Mouse (Mus musculus) gastrocnemius, postnatal 10 days (tissue): ENCODE measurements around the gene Tle2. TPM values are rescaled to one million over a fixed set of nuclear protein-coding genes. Genes with fewer than 3 reads are reported as not detected.

Experiments
- DNase-seq: peaks from one replicate; pipeline ENCODE4 v3.0.0; 2021; ENCODE audit warnings: mixed read lengths
- total RNA-seq, 2 experiments: library from RNA; stranded (reverse); gene quantifications; 2 replicates each; pipeline ENCODE4 v1.2.3; 2021

Gene Tle2
- total RNA-seq, 2 experiments from 2014 or later: 4.4 to 9.4 TPM

DNA sequence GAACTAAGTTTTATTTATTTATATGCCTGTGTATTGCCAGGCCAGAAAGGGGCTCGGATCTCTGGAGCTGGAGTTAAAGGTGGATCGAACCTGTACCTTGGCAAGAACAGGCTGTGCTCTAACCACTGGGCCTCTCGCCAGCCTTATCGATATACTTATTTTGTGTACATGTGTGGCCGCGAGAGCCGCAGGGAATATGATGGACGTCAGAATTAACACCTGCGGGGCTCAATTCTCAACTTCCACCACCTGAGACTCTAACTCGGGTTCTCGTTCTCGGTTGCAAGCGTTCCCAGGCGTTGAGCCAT, 31.3 kb downstream of the Tle2 start:
- DNase-seq: no peak

DNA sequence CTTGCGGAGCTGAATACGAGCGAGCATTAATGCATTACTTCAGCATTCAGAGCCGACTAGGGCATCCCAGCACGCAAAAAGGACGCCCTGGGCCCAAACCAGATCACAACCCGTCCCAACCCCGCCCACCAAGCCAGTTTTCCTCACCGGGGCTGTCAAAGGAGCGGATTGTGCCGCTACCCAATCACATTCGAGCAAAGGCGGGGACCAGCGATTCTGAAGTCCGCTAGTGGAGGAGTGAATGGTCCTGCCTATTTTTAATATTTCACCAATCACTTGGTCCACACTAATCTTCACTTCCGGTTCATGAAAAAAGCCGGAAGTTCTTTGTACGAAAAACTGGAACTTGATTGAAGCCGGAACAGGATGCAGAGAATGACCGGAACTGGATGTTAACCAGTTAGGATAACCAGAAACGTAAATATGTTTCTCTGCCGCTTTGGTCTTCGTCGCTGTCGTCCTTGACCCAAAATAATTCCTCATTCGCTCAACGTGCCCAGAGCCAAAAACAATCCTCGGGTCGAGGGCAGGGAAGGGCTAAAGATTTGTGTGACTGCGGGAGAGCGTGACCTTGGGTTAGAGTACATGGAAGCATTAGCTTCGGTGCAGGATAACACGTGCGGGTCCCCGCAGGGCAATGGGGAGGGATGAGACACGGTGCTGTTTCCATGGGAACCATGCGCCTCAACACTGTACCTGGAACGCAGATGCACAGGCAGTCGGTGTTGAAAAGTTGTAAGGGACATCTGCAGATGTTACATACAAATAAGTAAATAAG, 31.8 kb downstream of the Tle2 start, which contains the start of gene BC025920:
Gene BC025920 (plus strand): TSS at position 297 of the 778 bp plus-strand sequence.
- peak; percentile 86 for DNase-seq

DNA sequence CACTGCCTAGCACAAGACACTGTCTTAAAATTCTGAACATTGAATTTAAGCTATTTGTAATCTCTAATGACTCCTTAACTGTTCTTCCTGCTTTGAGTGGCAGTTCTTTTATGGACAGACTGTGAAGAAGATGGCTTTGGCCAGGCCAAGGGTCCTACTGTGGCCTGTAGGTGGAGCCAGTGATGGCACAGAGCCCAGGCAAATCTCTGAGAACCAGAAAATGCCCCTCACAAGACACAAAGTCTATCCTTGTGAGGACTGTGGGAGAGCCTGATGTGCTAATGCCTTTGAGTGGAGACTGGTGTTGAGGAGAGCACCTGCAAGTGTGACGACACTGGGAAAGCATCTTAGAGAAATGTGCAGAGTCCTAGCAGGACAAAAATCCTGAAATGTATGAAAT, 33.9 kb downstream of the Tle2 start:
- DNase-seq: no peak

DNA sequence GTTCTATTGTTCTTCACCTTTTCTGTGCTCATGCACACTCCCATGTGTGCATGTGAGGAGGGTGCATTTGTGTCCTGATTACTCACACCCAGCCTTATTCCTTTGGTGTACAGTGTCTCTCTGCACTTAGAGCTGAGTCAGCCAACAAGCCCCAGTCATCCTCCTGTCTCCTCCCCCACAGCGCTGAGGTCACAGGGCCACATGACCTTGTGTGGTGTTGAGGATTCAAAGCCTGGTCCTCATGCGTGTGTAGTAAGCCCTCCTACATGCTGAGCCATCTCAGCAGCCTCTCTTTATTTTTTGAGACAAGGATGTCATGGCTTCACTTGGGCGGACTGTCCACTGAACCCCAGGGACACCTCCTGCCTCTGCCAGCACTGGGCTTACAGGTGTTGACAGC, 38.4 kb downstream of the Tle2 start:
- no peak for DNase-seq

DNA sequence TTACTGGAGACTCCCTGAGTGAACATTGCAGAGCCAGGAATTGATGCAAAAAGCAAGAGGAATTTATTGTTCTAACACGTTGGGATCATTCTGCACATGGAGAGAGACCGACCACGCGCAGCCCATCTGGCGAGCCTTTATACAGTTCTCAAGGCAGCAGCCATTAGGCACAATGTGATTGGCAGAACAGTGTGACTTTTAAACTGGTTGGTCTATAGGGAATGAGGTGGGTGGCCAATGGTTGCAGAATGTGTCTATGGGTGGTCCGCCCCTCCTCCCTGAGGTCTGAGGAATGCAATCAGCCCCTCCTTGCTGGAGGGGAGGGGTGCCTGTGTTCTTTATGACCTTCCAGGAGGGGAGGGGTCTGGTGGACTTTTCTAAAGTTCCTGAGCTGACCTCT, 41.1 kb downstream of the Tle2 start:
- no peak for DNase-seq

DNA sequence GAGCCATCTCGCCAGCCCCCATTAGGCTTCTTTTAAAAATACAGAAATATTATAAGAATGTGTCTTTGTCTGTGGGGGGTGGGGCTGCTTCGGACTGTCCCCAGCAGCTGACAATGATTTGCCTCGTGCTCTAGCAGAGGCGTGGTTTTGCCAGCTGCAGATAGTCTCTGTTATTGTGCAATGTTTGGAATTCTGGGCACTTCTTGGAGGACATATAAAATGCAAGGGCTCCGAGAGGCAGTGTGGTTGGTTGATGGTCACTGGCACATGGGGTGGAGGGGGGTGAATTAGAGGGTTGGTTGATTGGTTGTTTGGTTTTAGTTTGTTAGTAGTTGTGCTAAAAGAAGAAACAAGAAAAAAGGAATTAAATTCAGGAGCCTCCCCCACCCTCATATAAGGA, 45.6 kb downstream of the Tle2 start:
- no peak for DNase-seq

DNA sequence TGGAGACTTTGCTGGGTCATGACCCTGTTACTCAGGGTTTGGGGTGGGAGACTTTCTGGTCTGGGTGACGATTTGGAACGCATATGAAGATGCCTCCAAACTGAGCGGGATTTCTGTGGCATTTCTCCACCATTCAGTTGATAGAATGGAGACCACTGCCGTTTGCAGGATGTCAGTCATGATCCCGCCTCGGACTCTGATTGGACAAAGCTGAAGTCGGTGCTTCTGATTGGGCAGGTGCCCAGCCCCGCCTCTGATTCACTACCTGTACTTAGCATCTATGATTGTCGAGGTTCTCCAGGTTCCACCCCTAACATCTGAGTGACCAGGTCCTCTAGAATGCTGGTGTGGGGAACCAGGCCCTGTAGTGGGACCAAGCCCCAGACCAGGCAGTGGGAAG, 46.4 kb downstream of the Tle2 start:
- DNase-seq: no peak

DNA sequence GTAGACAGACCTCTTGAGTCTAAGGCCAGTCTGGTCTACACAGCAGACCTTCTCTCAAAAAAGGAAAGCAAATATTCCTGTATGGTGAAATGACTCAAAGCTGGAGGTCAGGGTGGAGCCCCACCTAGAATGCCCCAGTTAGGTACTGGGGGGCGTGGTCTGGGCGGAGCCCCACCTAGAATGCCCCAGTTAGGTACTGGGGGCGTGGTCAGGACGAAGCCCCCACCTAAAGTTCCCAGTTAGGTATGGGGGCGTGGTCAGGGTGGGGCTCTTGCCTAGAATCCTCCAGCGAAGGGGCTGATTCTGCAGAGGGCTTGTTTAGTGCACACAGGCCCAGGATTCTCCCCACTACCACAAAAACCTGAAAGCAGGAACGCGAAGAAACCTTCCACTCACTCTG, 49.1 kb downstream of the Tle2 start:
- no peak for DNase-seq

DNA sequence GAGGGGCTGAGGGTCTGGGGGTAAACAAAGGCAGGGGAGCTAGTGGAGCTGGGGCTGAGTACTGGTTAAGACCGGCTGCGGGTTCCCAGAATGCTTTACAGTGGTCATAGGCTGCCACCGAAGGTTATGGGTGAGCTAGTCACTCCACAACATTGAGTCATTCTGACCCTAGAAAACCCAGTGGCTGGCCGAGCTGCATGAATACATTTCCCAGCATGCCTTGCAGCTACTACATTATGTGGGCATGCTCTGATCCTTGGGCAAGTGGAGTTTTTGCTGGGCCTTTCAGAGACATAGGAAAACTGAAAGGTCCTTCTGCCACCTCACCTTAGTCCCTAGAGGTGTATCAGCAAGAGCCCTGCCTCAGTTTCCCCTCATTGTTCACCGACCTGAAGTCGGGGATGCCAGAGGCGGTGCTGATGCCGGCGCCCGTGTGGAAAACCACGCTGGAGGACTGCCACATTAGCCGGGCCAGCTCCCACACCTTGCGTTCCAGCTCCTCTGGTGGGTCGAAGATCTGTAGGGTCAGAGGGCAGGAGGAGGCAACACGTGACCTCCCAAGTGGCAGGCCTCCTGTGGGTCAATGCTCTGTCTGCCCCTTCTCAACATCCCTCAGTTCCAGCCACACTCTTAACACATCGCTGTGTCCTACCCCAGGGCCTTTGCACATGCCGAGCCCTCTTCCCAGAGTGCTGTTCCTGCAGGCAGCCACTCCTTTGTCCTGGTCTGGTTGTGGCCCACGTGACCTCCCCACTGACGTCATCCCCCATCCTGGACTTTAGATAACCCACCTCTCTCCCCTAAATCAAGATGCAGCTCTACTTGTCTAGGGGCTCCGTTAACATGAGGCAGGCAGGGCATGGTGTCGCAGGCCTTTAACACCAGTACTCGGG, 52.0 kb downstream of the Tle2 start:
- no peak for DNase-seq

DNA sequence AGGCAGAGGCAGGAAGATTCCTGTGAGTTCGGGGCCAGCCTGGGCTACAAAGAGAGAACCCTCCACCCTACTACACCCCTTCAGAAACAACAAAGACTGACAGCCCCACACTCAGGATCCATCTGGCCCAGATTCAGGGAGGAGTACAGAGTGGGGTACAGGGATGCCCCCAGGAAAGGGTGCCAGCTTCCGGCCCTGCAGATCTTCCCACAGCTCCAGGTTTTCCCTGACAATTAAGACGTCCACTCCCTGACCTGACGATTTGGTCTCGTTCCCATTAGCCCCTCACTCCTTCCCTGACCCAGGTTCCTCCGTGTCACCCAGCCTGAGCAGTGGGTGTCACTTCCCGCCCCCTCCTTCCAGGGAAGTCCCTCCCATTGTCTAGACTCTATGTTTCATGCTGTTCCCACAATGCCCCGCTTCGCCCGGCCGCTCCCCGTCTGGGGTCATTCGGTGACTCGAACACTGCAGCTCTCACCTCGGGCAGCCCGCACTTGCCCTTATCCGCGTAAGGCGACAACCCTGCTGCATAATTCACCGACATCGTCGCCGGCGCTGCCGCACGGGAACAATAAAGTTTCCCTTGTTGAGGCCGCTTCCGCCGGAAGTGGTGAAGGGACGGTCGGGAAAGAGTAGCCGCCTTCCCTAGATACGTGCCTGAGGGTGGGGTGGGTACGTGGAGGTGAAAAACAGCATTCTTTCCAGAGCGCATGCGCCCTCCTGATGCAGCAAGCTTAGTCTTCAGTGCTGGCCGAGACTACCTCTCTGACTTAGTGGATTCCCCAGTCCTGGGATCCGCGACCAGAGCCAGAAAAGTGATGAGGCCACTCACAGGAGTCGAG, 52.9 kb downstream of the Tle2 start, which contains the start of gene Sirt6:
Gene Sirt6 (minus strand): TSS at position 804 of the 842 bp plus-strand sequence.
- peak; percentile 85 for DNase-seq

DNA sequence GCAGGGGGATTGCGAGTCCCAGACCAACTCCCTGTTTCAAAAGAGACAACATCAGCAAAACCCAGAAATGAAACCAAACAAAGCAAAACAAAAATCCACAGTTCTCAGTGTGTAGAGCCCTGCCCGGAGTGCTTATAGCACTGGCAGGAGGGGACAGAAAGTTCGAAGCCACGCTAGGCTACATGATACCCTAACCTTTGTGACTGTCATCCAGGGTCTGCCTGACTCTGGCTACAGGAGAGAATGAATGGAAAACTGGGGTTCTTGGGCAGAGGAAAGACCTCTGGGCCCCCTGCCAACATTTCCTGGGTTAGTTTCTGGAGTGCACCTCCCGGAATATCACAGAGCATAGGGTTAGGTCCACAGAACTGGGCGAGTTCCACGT, 53.5 kb downstream of the Tle2 start:
- DNase-seq: peak; percentile 55

DNA sequence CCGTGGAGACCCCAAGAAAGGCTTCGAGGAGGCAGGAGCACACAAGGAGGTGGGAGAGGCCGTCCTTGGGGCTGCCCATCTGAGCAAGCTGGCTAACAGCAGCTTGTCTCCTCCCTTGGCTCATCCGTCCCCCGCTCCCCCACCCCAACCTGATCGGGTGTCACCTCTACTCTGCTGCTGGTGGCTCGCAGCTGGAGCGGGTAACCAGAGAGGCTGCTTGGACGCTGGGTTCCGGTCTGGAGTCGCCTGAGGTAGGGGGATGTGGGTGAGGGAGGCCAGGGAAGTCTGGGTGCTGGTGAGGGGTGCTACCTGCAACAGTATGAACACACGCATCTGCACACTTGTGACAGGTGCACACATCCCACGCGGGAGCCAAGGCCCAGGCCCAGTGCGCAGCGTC, 54.0 kb downstream of the Tle2 start, which contains the start of gene Ankrd24:
Gene Ankrd24 (plus strand): TSS at position 151 of the 400 bp plus-strand sequence.
- no peak for DNase-seq

DNA sequence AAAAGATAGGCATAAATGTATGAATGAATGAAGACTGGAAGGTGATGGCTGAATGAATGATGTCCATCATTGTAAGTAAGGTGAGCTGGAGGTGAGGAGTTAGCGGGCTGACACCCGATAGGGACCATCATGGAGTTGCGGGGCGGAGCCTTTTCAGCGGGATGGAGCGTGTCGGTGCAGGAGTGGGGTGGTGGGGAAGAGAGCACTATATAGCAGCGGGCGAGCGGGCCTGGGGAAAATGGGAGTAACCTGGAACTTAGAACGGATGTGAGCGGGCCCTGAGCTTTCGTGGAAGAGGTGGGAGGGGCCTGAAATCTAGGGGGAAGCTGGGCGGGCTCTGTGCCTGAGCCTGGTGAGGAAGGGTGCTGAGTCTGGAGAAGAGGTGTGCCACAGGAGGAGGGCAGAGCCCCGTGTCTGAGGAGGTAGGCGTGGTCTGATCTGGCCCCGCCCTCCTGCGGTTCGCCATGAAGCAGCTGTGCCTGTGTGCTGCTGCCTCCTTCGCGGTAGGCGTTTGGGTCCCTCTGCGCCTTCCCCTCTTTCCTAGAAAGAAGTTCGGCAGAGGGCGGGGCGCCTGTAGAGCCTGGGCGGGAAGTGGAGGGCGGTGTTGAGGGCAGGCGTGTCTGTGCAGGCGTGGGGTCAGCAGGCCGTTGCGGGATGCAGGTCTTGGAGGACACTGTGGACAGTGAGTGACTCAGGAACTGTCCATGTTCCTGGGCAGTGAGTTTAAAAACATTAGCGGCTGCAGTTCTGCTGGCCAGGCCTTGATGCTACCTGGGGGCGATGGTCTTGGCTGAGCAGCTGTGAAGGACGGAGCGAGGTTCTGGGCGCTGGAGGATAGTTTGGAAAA, 59.1 kb downstream of the Tle2 start:
- DNase-seq: peak; percentile 81

DNA sequence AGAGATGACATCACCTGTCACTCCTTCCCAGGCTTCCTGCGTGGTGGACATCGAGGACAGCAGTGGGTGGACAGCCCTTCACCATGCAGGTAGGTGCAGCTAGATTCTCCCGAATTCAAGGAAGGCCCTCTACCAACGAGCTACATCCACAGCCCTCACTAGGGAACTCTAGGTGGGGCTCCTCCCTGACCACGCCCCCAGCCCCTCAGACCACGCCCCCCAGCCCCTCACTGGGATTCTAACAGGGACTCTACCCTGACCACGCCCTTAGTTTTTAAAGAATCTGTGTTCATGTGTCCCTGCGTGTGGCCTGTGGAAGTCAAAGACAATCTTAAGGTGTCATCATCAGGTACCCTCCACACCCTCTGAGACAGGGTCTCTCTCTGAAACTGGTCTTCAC, 62.0 kb downstream of the Tle2 start:
- DNase-seq: no peak

DNA sequence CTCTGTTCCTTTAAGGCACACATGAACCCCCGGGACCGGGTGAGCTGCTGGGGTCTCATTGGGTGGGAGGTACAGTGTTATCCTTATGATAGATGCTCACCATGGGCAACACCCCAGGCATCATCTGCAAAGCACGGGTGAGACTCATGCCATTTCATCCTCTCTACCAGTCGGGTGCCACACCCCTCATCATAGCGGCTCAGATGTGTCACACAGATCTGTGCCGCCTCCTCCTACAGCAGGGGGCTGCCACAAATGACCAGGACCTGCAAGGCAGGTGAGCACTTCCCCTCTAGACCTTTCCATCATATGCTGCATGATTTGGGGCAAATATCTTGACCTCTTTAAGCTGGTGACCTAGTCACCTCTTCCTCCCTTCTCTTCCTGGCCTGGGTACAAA, 63.7 kb downstream of the Tle2 start:
- DNase-seq: no peak

Other genes starting within 250 kb of the Tle2 start
- 1 to 10 TPM; 2.3 to 3.8 TPM for gene Tbxa2r, start 245.8 kb upstream of the Tle2 start, total RNA-seq
- gene Gipc3, start 231.3 kb upstream of the Tle2 start, total RNA-seq: 1 to 10 TPM in 1 of 2 experiments, under 1 TPM in 1; 0.96 to 1.3 TPM
- 10 to 100 TPM; 26.8 to 41.9 TPM for gene Hmg20b, start 224.1 kb upstream of the Tle2 start, total RNA-seq
- gene Mfsd12, start 217.1 kb upstream of the Tle2 start, total RNA-seq: 1 to 10 TPM; 4.5 to 7.5 TPM
- gene 4930404N11Rik, start 208.7 kb upstream of the Tle2 start, total RNA-seq: 1 to 10 TPM in 1 of 2 experiments, under 1 TPM in 1; 0.85 to 1.4 TPM
- 10 to 100 TPM; 17.6 to 24.1 TPM for gene Fzr1, start 196.0 kb upstream of the Tle2 start, total RNA-seq
- gene Dohh, start 190.1 kb upstream of the Tle2 start, total RNA-seq: 10 to 100 TPM; 40.3 to 46.7 TPM
- under 1 TPM; 0.40 to 0.45 TPM for gene Gm48551, start 190.1 kb upstream of the Tle2 start, total RNA-seq
- gene Gm48552, start 185.6 kb upstream of the Tle2 start, total RNA-seq: 1 to 10 TPM in 1 of 2 experiments, under 1 TPM in 1; 0.33 to 2.0 TPM
- gene Smim24, start 181.5 kb upstream of the Tle2 start, total RNA-seq: under 1 TPM in 1 of 2 experiments, not detected in 1; 0.65 TPM
- 100 to 1,000 TPM; 329 to 332 TPM for gene Nfic, start 118.9 kb upstream of the Tle2 start, total RNA-seq
- under 1 TPM; 0.38 to 0.99 TPM for gene Celf5, start 91.9 kb upstream of the Tle2 start, total RNA-seq
- gene Ncln, start 78.2 kb upstream of the Tle2 start, total RNA-seq: 10 to 100 TPM; 45.9 to 48.2 TPM
- gene S1pr4, start 74.4 kb upstream of the Tle2 start, total RNA-seq: under 1 TPM; 0.56 to 0.61 TPM
- gene Gna15, start 50.3 kb upstream of the Tle2 start, total RNA-seq: under 1 TPM; 0.47 to 0.77 TPM
- 10 to 100 TPM; 40.6 to 44.8 TPM for gene Gna11, start 29.4 kb upstream of the Tle2 start, total RNA-seq
- 100 to 1,000 TPM; 614 to 667 TPM for gene Aes, start 15.1 kb upstream of the Tle2 start, total RNA-seq
- gene Tle6, start 26.5 kb downstream of the Tle2 start, total RNA-seq: 1 to 10 TPM; 2.2 to 3.1 TPM
- 1 to 10 TPM; 1.6 to 1.8 TPM for gene BC025920, start 31.7 kb downstream of the Tle2 start, total RNA-seq
- 1 to 10 TPM; 7.3 to 9.7 TPM for gene Sirt6, start 53.2 kb downstream of the Tle2 start, total RNA-seq
- 10 to 100 TPM; 13.0 to 18.4 TPM for gene Ankrd24, start 54.0 kb downstream of the Tle2 start, total RNA-seq
- gene Gm10778, start 74.5 kb downstream of the Tle2 start, total RNA-seq: 1 to 10 TPM; 1.7 to 2.2 TPM
- 1 to 10 TPM; 5.0 to 7.7 TPM for gene Zfp433, start 130.3 kb downstream of the Tle2 start, total RNA-seq
- 1 to 10 TPM; 2.3 to 3.1 TPM for gene Gm3055, start 196.6 kb downstream of the Tle2 start, total RNA-seq
- 1 to 10 TPM in 1 of 2 experiments, under 1 TPM in 1; 0.94 to 1.1 TPM for gene Gm4767, start 237.6 kb downstream of the Tle2 start, total RNA-seq